Comparison of ENCODE assay signal across 12 mouse cellular contexts in genomic region chr5:122611651-122612050, GRCm38 (mm10). TPM values are rescaled to one million over a fixed set of nuclear protein-coding genes. Genes with fewer than 3 reads are reported as not detected.
A peak's percentile ranks its signal among the peaks of the same experiment; 100 is the strongest.
DNase-seq lines count a peak whose midpoint lies in the region; ATAC-seq and TF ChIP-seq lines count a peak whose summit lies in the region.
"Had no signal": no experiment of that assay in that cellular context is flagged by ENCODE, and none has a peak within 500 bp of the region (broad histone marks: within the 10 kb centered on the region; RNA-seq: fewer than 3 reads in every experiment).

No protein-coding gene starts in this region.

- no peak overlapping the region for H3K9ac ChIP-seq in forebrain, embryonic 13.5 days
- H3K9ac ChIP-seq in forebrain, postnatal 0 days = no peak overlapping the region
- no peak overlapping the region for H3K9ac ChIP-seq in hindbrain, embryonic 13.5 days
- no peak overlapping the region for H3K9ac ChIP-seq in neural tube, embryonic 15.5 days (replicated peaks)
- H3K9ac ChIP-seq: neural tube, embryonic 12.5 days had no signal

- no peak overlapping the region for H3K4me2 ChIP-seq in forebrain, embryonic 13.5 days
- no peak overlapping the region for H3K4me2 ChIP-seq in forebrain, postnatal 0 days (ENCODE audit: low read depth)
- H3K4me2 ChIP-seq in hindbrain, embryonic 13.5 days = no peak overlapping the region
- no peak overlapping the region for H3K4me2 ChIP-seq in neural tube, embryonic 15.5 days
- H3K4me2 ChIP-seq: neural tube, embryonic 12.5 days had no signal

- peak overlapping the region; percentile 19; the same call in 1 of the 2 replicates for H3K27ac ChIP-seq in forebrain, embryonic 13.5 days
- no peak overlapping the region for H3K27ac ChIP-seq in forebrain, postnatal 0 days (ENCODE audit: low read depth, low read length)
- peak overlapping the region; percentile 28 for H3K27ac ChIP-seq in layer of hippocampus, adult 2 months
- H3K27ac ChIP-seq in hindbrain, embryonic 13.5 days = peak overlapping the region; percentile 30; the same call in 1 of the 2 replicates
- peak overlapping the region; percentile 30; the same call in 1 of the 2 replicates for H3K27ac ChIP-seq in neural tube, embryonic 15.5 days (replicated peaks)
- H3K27ac ChIP-seq: neural tube, embryonic 12.5 days had no signal

- H3K36me3 ChIP-seq in forebrain, embryonic 13.5 days (ENCODE audit: poor library complexity, severe bottlenecking) = peaks cover 29% of the 10 kb centered on the region
- H3K36me3 ChIP-seq in forebrain, postnatal 0 days (ENCODE audit: insufficient read depth) = peaks cover 14% of the 10 kb centered on the region; the same call in 1 of the 2 replicates
- H3K36me3 ChIP-seq in hindbrain, embryonic 13.5 days = peaks cover 26% of the 10 kb centered on the region
- H3K36me3 ChIP-seq in neural tube, embryonic 15.5 days = peaks cover 18% of the 10 kb centered on the region

- no peaks in the 10 kb centered on the region for H3K9me3 ChIP-seq in forebrain, embryonic 13.5 days (replicated peaks)
- no peaks in the 10 kb centered on the region for H3K9me3 ChIP-seq in forebrain, postnatal 0 days (ENCODE audit: low read length)
- no peaks in the 10 kb centered on the region for H3K9me3 ChIP-seq in hindbrain, embryonic 13.5 days
- H3K9me3 ChIP-seq in neural tube, embryonic 15.5 days (replicated peaks) = no peaks in the 10 kb centered on the region
- H3K9me3 ChIP-seq: neural tube, embryonic 12.5 days had no signal

- 75% methylated on average over 5 of the region's 5 CpGs for WGBS in forebrain, embryonic 13.5 days
- WGBS in forebrain, postnatal 0 days = 64% methylated on average over 5 of the region's 5 CpGs
- 68% methylated on average over 5 of the region's 5 CpGs for WGBS in hindbrain, embryonic 13.5 days
- whole genome bisulfite sequencing in neural tube, embryonic 15.5 days = 76% methylated on average over 5 of the region's 5 CpGs

- H3K27me3 ChIP-seq in forebrain, embryonic 13.5 days = no peaks in the 10 kb centered on the region
- no peaks in the 10 kb centered on the region for H3K27me3 ChIP-seq in forebrain, postnatal 0 days (ENCODE audit: insufficient read depth, low read length)
- H3K27me3 ChIP-seq in hindbrain, embryonic 13.5 days = no peaks in the 10 kb centered on the region
- no peaks in the 10 kb centered on the region for H3K27me3 ChIP-seq in neural tube, embryonic 15.5 days (replicated peaks)
- H3K27me3 ChIP-seq: neural tube, embryonic 12.5 days had no signal

- H3K4me3 ChIP-seq in forebrain, embryonic 13.5 days = no peak overlapping the region
- no peak overlapping the region for H3K4me3 ChIP-seq in forebrain, postnatal 0 days (ENCODE audit: low read depth, low read length)
- H3K4me3 ChIP-seq in layer of hippocampus, adult 2 months = no peak overlapping the region
- H3K4me3 ChIP-seq in hindbrain, embryonic 13.5 days = no peak overlapping the region
- no peak overlapping the region for H3K4me3 ChIP-seq in neural tube, embryonic 15.5 days (replicated peaks)
- H3K4me3 ChIP-seq: neural tube, embryonic 12.5 days had no signal

- ATAC-seq in forebrain, embryonic 13.5 days = no peak
- no peak for ATAC-seq in forebrain, postnatal 0 days
- no peak for ATAC-seq in hindbrain, embryonic 13.5 days (ENCODE audit: low FRiP score)
- ATAC-seq in neural tube, embryonic 15.5 days (ENCODE audit: low FRiP score) = no peak

- H3K4me1 ChIP-seq in forebrain, embryonic 13.5 days = peaks cover 10% of the 10 kb centered on the region; the same call in 1 of the 2 replicates
- H3K4me1 ChIP-seq in forebrain, postnatal 0 days (ENCODE audit: insufficient read depth) = 0 out of 2 replicates have a peak, but pooled peaks cover 5% of the 10 kb centered on the region
- peaks cover 24% of the 10 kb centered on the region for H3K4me1 ChIP-seq in hindbrain, embryonic 13.5 days (replicated peaks)
- peaks cover 29% of the 10 kb centered on the region for H3K4me1 ChIP-seq in neural tube, embryonic 15.5 days

- DNase-seq in forebrain, postnatal 0 days = no peak
- DNase-seq in layer of hippocampus, adult 2 months (ENCODE audit: low spot score in 2 of 2) = no peak
- DNase-seq in layer of hippocampus, adult 11-12 months (ENCODE audit: low spot score) = no peak
- DNase-seq in layer of hippocampus, postnatal 36 days = no peak
- DNase-seq in spleen, postnatal 36 days (ENCODE audit: low spot score in 2 of 2) = no peak
- DNase-seq: B cell, adult 2 months; gastrocnemius, postnatal 10 days; kidney, adult 2 months had no signal

- TF ChIP-seq CTCF in forebrain, postnatal 0 days (IDR thresholded peaks at IDR 0.05; ENCODE audit: low read depth) = no peak
- TF ChIP-seq CTCF in layer of hippocampus, adult 2 months (conservative IDR thresholded peaks at IDR 0.05) = no peak

RNA-seq across cellular contexts. Expression of gene Ift81, which starts 2.7 kb away (rescaled TPM):
- 63.2 and 69.7 TPM in 2 replicates for polyA plus RNA-seq in forebrain, embryonic 13.5 days (2015; fragmentation: Nextera tagmentation; extraction: Ambion mirVana)
- 46.0 and 48.1 TPM in 2 replicates for total RNA-seq in forebrain, postnatal 0 days (2014; rRNA removed)
- 62.9 and 67.0 TPM in 2 replicates for polyA plus RNA-seq in forebrain, postnatal 0 days (2015; fragmentation: Nextera tagmentation; extraction: Ambion mirVana)
- 10 to 100 TPM; 36.0 to 38.4 TPM for total RNA-seq in layer of hippocampus, adult 2 months (2021)
- 70.2 and 70.7 TPM in 2 replicates for polyA plus RNA-seq in hindbrain, embryonic 13.5 days (2015; fragmentation: Nextera tagmentation; extraction: Ambion mirVana)
- 59.2 and 60.6 TPM in 2 replicates for polyA plus RNA-seq in neural tube, embryonic 15.5 days (2015; fragmentation: Nextera tagmentation; extraction: Ambion mirVana)
- total RNA-seq in layer of hippocampus, postnatal 36 days (2021) = 10 to 100 TPM; 37.1 to 40.5 TPM

RNA-seq across cellular contexts. Expression of gene P2rx7, which starts 32.1 kb away (rescaled TPM):
- 0.69 and 0.85 TPM in 2 replicates for polyA plus RNA-seq in forebrain, embryonic 13.5 days (2015; fragmentation: Nextera tagmentation; extraction: Ambion mirVana)
- 6.0 and 7.2 TPM in 2 replicates for total RNA-seq in forebrain, postnatal 0 days (2014; rRNA removed)
- polyA plus RNA-seq in forebrain, postnatal 0 days (2015; fragmentation: Nextera tagmentation; extraction: Ambion mirVana) = 1.9 and 2.7 TPM in 2 replicates
- total RNA-seq in layer of hippocampus, adult 2 months (2021) = 1 to 10 TPM; 8.4 to 9.8 TPM
- 5.6 and 6.5 TPM in 2 replicates for polyA plus RNA-seq in hindbrain, embryonic 13.5 days (2015; fragmentation: Nextera tagmentation; extraction: Ambion mirVana)
- polyA plus RNA-seq in neural tube, embryonic 15.5 days (2015; fragmentation: Nextera tagmentation; extraction: Ambion mirVana) = 5.0 and 5.9 TPM in 2 replicates
- 1 to 10 TPM; 7.4 to 7.7 TPM for total RNA-seq in layer of hippocampus, postnatal 36 days (2021)
